ENCODE assay signal across 11 mouse cellular contexts in the genomic region with DNA sequence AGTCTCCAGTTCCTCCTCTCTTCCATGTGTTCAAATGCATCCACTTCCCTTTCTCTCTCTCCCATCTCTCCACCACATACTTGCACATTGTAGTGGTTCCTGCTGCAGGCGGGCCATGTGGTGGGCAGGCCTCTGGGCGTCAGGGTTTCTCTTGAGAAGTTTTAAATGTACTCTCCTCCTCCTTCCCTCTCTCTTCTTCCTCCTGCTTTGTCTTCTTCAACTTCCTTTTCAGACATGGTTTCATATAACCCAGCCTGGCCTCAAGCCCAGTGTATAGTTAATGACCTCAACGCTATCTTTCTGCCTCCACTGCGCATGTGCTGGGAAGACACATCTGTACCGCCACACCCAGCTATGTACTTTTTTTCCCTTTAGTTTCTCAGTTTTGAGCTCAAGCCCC.
A peak's percentile ranks its signal among the peaks of the same experiment; 100 is the strongest.
DNase-seq lines count a peak whose midpoint lies in the region; ATAC-seq lines count a peak whose summit lies in the region.
"Had no signal": no experiment of that assay in that cellular context is flagged by ENCODE, and none has a peak within 500 bp of the region (broad histone marks: within the 10 kb centered on the region; RNA-seq: fewer than 3 reads in every experiment).

No protein-coding gene starts in this region.

- 92% methylated on average over 5 of the region's 5 CpGs for WGBS in hindbrain, embryonic 10.5 days
- WGBS in hindbrain, embryonic 13.5 days, result 91% methylated on average over 5 of the region's 5 CpGs
- WGBS in limb, embryonic 15.5 days, result 62% methylated on average over 5 of the region's 5 CpGs

- H3K27ac ChIP-seq in hindbrain, embryonic 10.5 days, result 0 out of 2 replicates have a peak overlapping the region, but pooled peaks have one; percentile 23
- H3K27ac ChIP-seq in hindbrain, embryonic 13.5 days, result no peak overlapping the region
- H3K27ac ChIP-seq in limb, embryonic 15.5 days, result 0 out of 2 replicates have a peak overlapping the region, but pooled peaks have one; percentile 23
- H3K27ac ChIP-seq: forebrain, embryonic 12.5 days; midbrain, embryonic 13.5 days had no signal

- H3K9me3 ChIP-seq in hindbrain, embryonic 10.5 days, result no peaks in the 10 kb centered on the region
- H3K9me3 ChIP-seq in hindbrain, embryonic 13.5 days, result no peaks in the 10 kb centered on the region
- H3K9me3 ChIP-seq in limb, embryonic 15.5 days, result no peaks in the 10 kb centered on the region
- H3K9me3 ChIP-seq: forebrain, embryonic 12.5 days; midbrain, embryonic 13.5 days had no signal

- H3K36me3 ChIP-seq in hindbrain, embryonic 10.5 days, result no peaks in the 10 kb centered on the region
- no peaks in the 10 kb centered on the region for H3K36me3 ChIP-seq in hindbrain, embryonic 13.5 days
- no peaks in the 10 kb centered on the region for H3K36me3 ChIP-seq in limb, embryonic 15.5 days
- H3K36me3 ChIP-seq: forebrain, embryonic 12.5 days; midbrain, embryonic 13.5 days had no signal

- H3K4me3 ChIP-seq in hindbrain, embryonic 10.5 days, result no peak overlapping the region
- no peak overlapping the region for H3K4me3 ChIP-seq in hindbrain, embryonic 13.5 days
- no peak overlapping the region for H3K4me3 ChIP-seq in limb, embryonic 15.5 days
- H3K4me3 ChIP-seq: forebrain, embryonic 12.5 days; midbrain, embryonic 13.5 days had no signal

- DNase-seq in hindbrain, embryonic 10.5 days (ENCODE audit: low spot score), result no peak
- peak; percentile 6 for DNase-seq in 3T3-L1 (ENCODE audit: low read depth, low spot score)
- no peak for DNase-seq in cerebellum, postnatal 10 days
- no peak for DNase-seq in layer of hippocampus, postnatal 25 days (ENCODE audit: extremely low spot score in 1 of 2, low spot score in 1 of 2)
- no peak for DNase-seq in adrenal gland, postnatal 10 days
- DNase-seq: cerebellum, adult 9-11 months had no signal

- H3K4me2 ChIP-seq in hindbrain, embryonic 13.5 days, result no peak overlapping the region
- H3K4me2 ChIP-seq in limb, embryonic 15.5 days, result no peak overlapping the region
- H3K4me2 ChIP-seq: forebrain, embryonic 12.5 days; midbrain, embryonic 13.5 days had no signal

- ATAC-seq in hindbrain, embryonic 13.5 days (ENCODE audit: low FRiP score), result no peak
- ATAC-seq in erythroblast, adult 5-6 weeks (replicated peaks; ENCODE audit: low FRiP score, poor library complexity, severe bottlenecking), result peak; percentile 79
- no peak for ATAC-seq in limb, embryonic 15.5 days (ENCODE audit: insufficient number of reproducible peaks, low FRiP score, low TSS enrichment, low read depth)

- H3K4me1 ChIP-seq in hindbrain, embryonic 10.5 days (replicated peaks), result no peaks in the 10 kb centered on the region
- H3K4me1 ChIP-seq in hindbrain, embryonic 13.5 days (replicated peaks), result peaks cover 3% of the 10 kb centered on the region; the same call in 1 of the 2 replicates
- no peaks in the 10 kb centered on the region; the same call in 1 of the 2 replicates for H3K4me1 ChIP-seq in limb, embryonic 15.5 days
- H3K4me1 ChIP-seq: forebrain, embryonic 12.5 days had no signal

- no peak overlapping the region for H3K9ac ChIP-seq in hindbrain, embryonic 13.5 days
- H3K9ac ChIP-seq in limb, embryonic 15.5 days, result no peak overlapping the region
- H3K9ac ChIP-seq: forebrain, embryonic 12.5 days; midbrain, embryonic 13.5 days had no signal

- H3K27me3 ChIP-seq in hindbrain, embryonic 10.5 days (ENCODE audit: insufficient read depth, poor library complexity, severe bottlenecking), result no peaks in the 10 kb centered on the region
- no peaks in the 10 kb centered on the region for H3K27me3 ChIP-seq in hindbrain, embryonic 13.5 days
- H3K27me3 ChIP-seq in limb, embryonic 15.5 days, result no peaks in the 10 kb centered on the region
- H3K27me3 ChIP-seq: forebrain, embryonic 12.5 days; midbrain, embryonic 13.5 days had no signal
